Mouse (Mus musculus): ENCODE data around the gene Ppef1.

The Ppef1 gene

GRCm38 (mm10) chrX:160598562-160599458 lies 136.8 kb downstream of the Ppef1 start:
- DNase-seq (ENCODE audit: inconsistent age in 2 of 2, low spot score in 1 of 2) = no peak

GRCm38 (mm10) chrX:160598055-160598454 lies 137.5 kb downstream of the Ppef1 start:
- DNase-seq (ENCODE audit: inconsistent age in 2 of 2, low spot score in 1 of 2) = no peak

- no peak for DNase-seq (ENCODE audit: inconsistent age in 2 of 2, low spot score in 1 of 2)
These were observed 142.6 kb downstream of the Ppef1 start for GRCm38 (mm10) chrX:160592933-160593332.

- DNase-seq (ENCODE audit: inconsistent age in 2 of 2, low spot score in 1 of 2) = no peak
These were observed 145.4 kb downstream of the Ppef1 start for GRCm38 (mm10) chrX:160590147-160590546.

- no peak for DNase-seq (ENCODE audit: inconsistent age in 2 of 2, low spot score in 1 of 2)
These were observed 147.0 kb downstream of the Ppef1 start for GRCm38 (mm10) chrX:160588523-160588922.

GRCm38 (mm10) chrX:160585110-160585509 lies 150.5 kb downstream of the Ppef1 start:
- DNase-seq (ENCODE audit: inconsistent age in 2 of 2, low spot score in 1 of 2) = no peak

GRCm38 (mm10) chrX:160584148-160584838 lies 151.3 kb downstream of the Ppef1 start:
- DNase-seq (ENCODE audit: inconsistent age in 2 of 2, low spot score in 1 of 2) = no peak

GRCm38 (mm10) chrX:160583589-160583988 lies 152.0 kb downstream of the Ppef1 start:
- DNase-seq (ENCODE audit: inconsistent age in 2 of 2, low spot score in 1 of 2) = peak in 1 of 2 experiments; percentile 57
